Mouse (Mus musculus) CD8-positive naive resting alpha-beta T cell, adult 2 months (primary cell): Measurements from ENCODE around the gene Cbfa2t2.
"Not testable (repeated sequence)": the region's sequence is repeated elsewhere in the genome, so short reads cannot be mapped to it uniquely, and the experiment has no call there.

Source experiments
- DNase-seq, 2 experiments: peaks; one replicate each; pipeline ENCODE4 v3.0.0; 2022; ENCODE audit warnings: low read depth in 2 of 2, low spot score in 2 of 2

Gene Cbfa2t2

GRCm38 (mm10) chr2:154467139-154467538 is 30.9 kb downstream of the Cbfa2t2 start:
- no peak for DNase-seq

GRCm38 (mm10) chr2:154474251-154475061 is 38.2 kb downstream of the Cbfa2t2 start:
- DNase-seq, result no peak

- DNase-seq, result no peak
These were observed 38.7 kb downstream of the Cbfa2t2 start for GRCm38 (mm10) chr2:154475062-154475349.

GRCm38 (mm10) chr2:154475861-154476260 is 39.6 kb downstream of the Cbfa2t2 start:
- DNase-seq, result no peak

- DNase-seq, result no peak
These were observed 40.7 kb downstream of the Cbfa2t2 start for GRCm38 (mm10) chr2:154477028-154477427.

- no peak for DNase-seq
These were observed 55.5 kb downstream of the Cbfa2t2 start for GRCm38 (mm10) chr2:154491788-154492187.

- not testable (repeated sequence) for DNase-seq
These were observed 57.3 kb downstream of the Cbfa2t2 start for GRCm38 (mm10) chr2:154493559-154493958.

- no peak for DNase-seq
These were observed 58.7 kb downstream of the Cbfa2t2 start for GRCm38 (mm10) chr2:154495021-154495420.

- no peak for DNase-seq
These were observed 62.3 kb downstream of the Cbfa2t2 start for GRCm38 (mm10) chr2:154498571-154498970.

- DNase-seq, result no peak
These were observed 63.5 kb downstream of the Cbfa2t2 start for GRCm38 (mm10) chr2:154499717-154500247.

GRCm38 (mm10) chr2:154500758-154501157 is 64.5 kb downstream of the Cbfa2t2 start:
- DNase-seq, result no peak

GRCm38 (mm10) chr2:154507076-154507475 is 70.8 kb downstream of the Cbfa2t2 start:
- DNase-seq, result no peak

GRCm38 (mm10) chr2:154507566-154508283 is 71.4 kb downstream of the Cbfa2t2 start:
- no peak for DNase-seq

- no peak for DNase-seq
These were observed 72.2 kb downstream of the Cbfa2t2 start for GRCm38 (mm10) chr2:154508450-154508849.

- no peak for DNase-seq
These were observed 73.9 kb downstream of the Cbfa2t2 start for GRCm38 (mm10) chr2:154510141-154510540.

- DNase-seq, result no peak
These were observed 80.7 kb downstream of the Cbfa2t2 start for GRCm38 (mm10) chr2:154516944-154517343.

- no peak for DNase-seq
These were observed 81.1 kb downstream of the Cbfa2t2 start for GRCm38 (mm10) chr2:154517424-154517823.

- no peak for DNase-seq
These were observed 85.2 kb downstream of the Cbfa2t2 start for GRCm38 (mm10) chr2:154521449-154521848.

- DNase-seq, result no peak
These were observed 86.1 kb downstream of the Cbfa2t2 start for GRCm38 (mm10) chr2:154522334-154522733.

GRCm38 (mm10) chr2:154525285-154525684 is 89.0 kb downstream of the Cbfa2t2 start:
- DNase-seq, result no peak

- DNase-seq, result no peak
These were observed 90.2 kb downstream of the Cbfa2t2 start for GRCm38 (mm10) chr2:154526531-154526930.

GRCm38 (mm10) chr2:154532888-154533287 is 96.6 kb downstream of the Cbfa2t2 start:
- DNase-seq, result no peak
